Mouse (Mus musculus) limb, embryonic 11.5 days (tissue): Measurements from ENCODE around the gene Olfr196. TPM values are rescaled to one million over a fixed set of nuclear protein-coding genes. Genes with fewer than 3 reads are reported as not detected.
"Not testable (repeated sequence)": the region's sequence is repeated elsewhere in the genome, so short reads cannot be mapped to it uniquely, and the experiment has no call there.

ENCODE experiments used
- ATAC-seq: fragments of 200-750 bp; cut with Nextera tagmentation; 2 replicates; pipeline ENCODE4 v1.8.0; 2017; ENCODE audit warnings: low read depth; ENCODE audit not compliant: insufficient number of reproducible peaks, low FRiP score, low TSS enrichment
- DNase-seq: peaks from one replicate; pipeline ENCODE4 v3.0.0-alpha.2; 2015; ENCODE audit warnings: low spot score
- H3K27ac ChIP-seq: fragments of 300-500 bp; sonication (generic); replicated peaks from 2 replicates; pipeline ENCODE4 v1.5.1; 2014; ENCODE audit warnings: low read depth, mild to moderate bottlenecking, low read length
- H3K27me3 ChIP-seq: fragments of 300-500 bp; sonication (generic); 2 replicates; pipeline ENCODE4 v1.6.1; 2014; ENCODE audit warnings: mild to moderate bottlenecking, low read length, mixed read lengths; ENCODE audit not compliant: control insufficient read depth, insufficient read depth
- H3K36me3 ChIP-seq: fragments of 300-500 bp; sonication (generic); 2 replicates; pipeline ENCODE4 v1.6.1; 2014; ENCODE audit warnings: mild to moderate bottlenecking, low read length, moderate library complexity, mixed read lengths; ENCODE audit not compliant: control insufficient read depth, insufficient read depth
- H3K4me1 ChIP-seq: fragments of 300-500 bp; sonication (generic); 2 replicates; pipeline ENCODE4 v1.6.1; 2014; ENCODE audit warnings: low read length, mixed read lengths; ENCODE audit not compliant: control insufficient read depth, insufficient read depth
- H3K4me2 ChIP-seq: fragments of 300-500 bp; sonication (generic); 2 replicates; pipeline ENCODE4 v1.6.1; 2014; ENCODE audit warnings: low read depth, mild to moderate bottlenecking, moderate library complexity; ENCODE audit not compliant: severe bottlenecking
- H3K4me3 ChIP-seq: fragments of 300-500 bp; sonication (generic); 2 replicates; pipeline ENCODE4 v1.5.1; 2014; ENCODE audit warnings: low read depth, low read length
- H3K9ac ChIP-seq: fragments of 300-500 bp; sonication (generic); 2 replicates; pipeline ENCODE4 v1.6.1; 2014; ENCODE audit warnings: mild to moderate bottlenecking, low read length
- H3K9me3 ChIP-seq: fragments of 300-500 bp; sonication (generic); 2 replicates; pipeline ENCODE4 v1.6.1; 2016; ENCODE audit warnings: low read length; ENCODE audit not compliant: control insufficient read depth
- WGBS: fragments of 180-500 bp; shearing (Covaris S2); extraction: QIAGEN DNeasy Blood & Tissue Kit; methylation state at CpG from one replicate; pipeline ENCODE4 v1.1.7; 2014; 5-methylcytosine and 5-hydroxymethylcytosine counted together
- polyA plus RNA-seq: library from polyadenylated mRNA; unstranded; fragments of >200 nt; fragmentation: Nextera tagmentation; extraction: Ambion mirVana; gene quantifications from 2 replicates; pipeline ENCODE4 v1.2.1, GENCODE M21; 2014

Gene Olfr196
- polyA plus RNA-seq = not detected in 2 replicates

DNA sequence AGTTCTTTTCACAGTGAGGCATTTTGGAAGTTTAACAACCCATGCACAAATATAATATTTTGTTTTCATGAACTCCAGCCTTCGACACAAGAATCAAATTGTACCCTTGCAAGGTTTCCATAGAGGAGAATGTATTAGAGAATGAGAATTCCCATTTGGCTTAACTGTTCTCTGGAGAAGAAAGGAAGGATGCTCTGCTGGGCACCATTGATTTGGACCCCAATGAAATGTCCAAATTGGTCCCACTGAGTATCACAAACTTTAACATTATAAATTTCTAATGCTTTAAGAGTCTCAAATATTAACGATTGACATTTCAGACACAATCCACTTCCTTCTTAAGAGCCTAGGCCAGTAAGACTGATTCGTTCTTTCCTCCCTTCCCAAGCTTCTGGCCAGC is at the start of gene Olfr196:
TSS of gene Olfr196 (minus strand) at position 101 of the 400 bp plus-strand sequence.
- no peaks in the 10 kb centered on the region for H3K4me1 ChIP-seq
- WGBS = 78% methylated on average over 3 of the region's 3 CpGs
- ATAC-seq (no peak), DNase-seq (no peak)
- H3K4me3 ChIP-seq = no peak within 1 kb of the TSS
- H3K4me2 ChIP-seq = no peak within 1 kb of the TSS
- no peak within 1 kb of the TSS for H3K27ac ChIP-seq
- no peaks in the 10 kb centered on the region for H3K36me3 ChIP-seq
- no peaks in the 10 kb centered on the region for H3K9me3 ChIP-seq
- no peak within 1 kb of the TSS for H3K9ac ChIP-seq
- H3K27me3 ChIP-seq = no peaks in the 10 kb centered on the region

DNA sequence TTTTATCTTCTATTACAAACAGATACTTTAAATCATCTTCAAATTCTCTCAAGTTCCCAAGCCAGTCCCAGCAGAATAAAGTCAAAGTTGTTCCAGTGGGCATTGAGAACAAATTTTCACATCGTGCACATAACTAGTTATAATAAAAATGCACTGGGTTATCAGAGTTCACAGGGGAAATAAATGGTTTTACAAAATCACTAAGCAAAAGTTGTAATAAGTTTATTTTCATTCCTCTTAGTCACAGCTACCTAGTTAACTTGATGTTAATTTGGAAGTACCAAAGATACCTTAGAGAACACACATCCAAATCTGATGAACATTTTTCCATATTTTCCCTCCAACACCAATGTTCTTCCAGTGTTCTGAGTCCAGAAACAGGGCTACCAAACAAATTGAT is 49.4 kb upstream of the Olfr196 start, which contains the start of gene Olfr199:
TSS of gene Olfr199 (minus strand) at position 101 of the 400 bp plus-strand sequence.
- not testable (repeated sequence) for H3K4me1 ChIP-seq, H3K9ac ChIP-seq, ATAC-seq, DNase-seq, H3K36me3 ChIP-seq, H3K4me3 ChIP-seq, H3K4me2 ChIP-seq, H3K27ac ChIP-seq, H3K27me3 ChIP-seq, H3K9me3 ChIP-seq
- WGBS = 88% methylated on average over 1 of the region's 1 CpGs

DNA sequence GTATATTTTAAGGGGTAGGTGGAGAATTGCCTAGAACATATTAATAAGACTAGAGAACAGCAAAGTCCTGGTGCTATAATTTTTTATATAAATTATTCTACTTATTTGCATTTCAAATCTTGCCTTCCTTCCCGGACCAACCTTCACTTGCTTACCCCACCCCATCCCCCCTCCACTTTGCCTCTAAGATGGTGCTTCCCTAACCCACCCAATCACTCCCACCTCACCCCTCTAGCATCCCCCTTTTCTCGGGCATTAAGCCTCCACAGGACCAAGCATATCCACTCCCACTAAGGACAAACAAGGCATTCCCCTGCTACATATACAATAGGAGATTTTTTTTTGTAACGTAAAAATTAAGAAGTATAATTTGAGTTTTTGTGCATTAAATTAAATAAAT is 47.6 kb upstream of the Olfr196 start:
- not testable (repeated sequence) for H3K36me3 ChIP-seq, H3K9ac ChIP-seq, H3K9me3 ChIP-seq

GRCm38 (mm10) chr16:59203433-59203832 is 33.2 kb upstream of the Olfr196 start, which contains the start of gene Olfr198:
TSS of gene Olfr198 (minus strand) at chr16:59203533.
- ATAC-seq, H3K36me3 ChIP-seq, DNase-seq, H3K9ac ChIP-seq, H3K9me3 ChIP-seq, H3K4me1 ChIP-seq, H3K4me2 ChIP-seq, H3K4me3 ChIP-seq, H3K27me3 ChIP-seq, H3K27ac ChIP-seq: not testable (repeated sequence)
- 72% methylated on average over 1 of the region's 1 CpGs for WGBS

More for the DNA sequence above, 47.6 kb upstream of the Olfr196 start:
- ATAC-seq, H3K27me3 ChIP-seq, H3K4me2 ChIP-seq, H3K4me3 ChIP-seq, H3K27ac ChIP-seq, H3K4me1 ChIP-seq, DNase-seq: not testable (repeated sequence)
- 88% methylated on average over 3 of the region's 3 CpGs for WGBS

DNA sequence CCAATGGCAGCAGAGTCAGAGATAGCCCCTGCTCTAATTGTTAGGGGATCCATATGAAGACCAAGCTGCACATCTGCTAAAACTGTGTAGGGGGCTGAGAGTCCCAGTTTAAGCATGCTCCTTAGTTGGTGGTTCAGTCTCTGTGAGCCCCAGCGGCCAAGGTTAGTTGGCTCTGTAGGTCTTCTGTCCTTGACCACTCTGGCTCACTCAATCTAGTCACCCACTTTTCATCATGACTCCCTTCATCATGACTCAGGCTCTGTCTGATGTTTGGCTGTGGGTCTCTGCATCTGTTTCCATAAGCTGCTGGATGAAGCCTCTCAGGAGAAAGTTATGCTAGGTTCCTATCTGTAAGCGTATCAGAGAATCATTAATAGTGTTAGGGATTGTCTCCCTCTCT is 18.3 kb downstream of the Olfr196 start:
- Histone ChIP-seq H3K27ac (no peak overlapping the region), H3K27me3 (no peaks in the 10 kb centered on the region), H3K4me2 (no peak overlapping the region), H3K4me3 (no peak overlapping the region), H3K4me1 (no peaks in the 10 kb centered on the region), H3K9me3 (no peaks in the 10 kb centered on the region), H3K36me3 (no peaks in the 10 kb centered on the region), H3K9ac (no peak overlapping the region)
- ATAC-seq (no peak), DNase-seq (no peak)
- WGBS = 93% methylated on average over 2 of the region's 2 CpGs

- no peak within 1 kb of the TSS for H3K27ac ChIP-seq
- H3K4me1 ChIP-seq = no peaks in the 10 kb centered on the region
- H3K27me3 ChIP-seq = no peaks in the 10 kb centered on the region
- no peaks in the 10 kb centered on the region for H3K9me3 ChIP-seq
- H3K9ac ChIP-seq = no peak within 1 kb of the TSS
- no peak within 1 kb of the TSS for H3K4me2 ChIP-seq
- no peak within 1 kb of the TSS for H3K4me3 ChIP-seq
- DNase-seq (no peak), ATAC-seq (no peak)
- H3K36me3 ChIP-seq = no peaks in the 10 kb centered on the region
- WGBS = 89% methylated on average over 1 of the region's 1 CpGs
These were observed 23.5 kb downstream of the Olfr196 start, which contains the start of gene Olfr195 for GRCm38 (mm10) chr16:59146746-59147145. TSS of gene Olfr195 (plus strand) at chr16:59147046.

- H3K27me3 ChIP-seq = no peaks in the 10 kb centered on the region
- H3K9ac ChIP-seq = no peak overlapping the region
- H3K36me3 ChIP-seq = no peaks in the 10 kb centered on the region
- H3K4me3 ChIP-seq = no peak overlapping the region
- H3K4me2 ChIP-seq = no peak overlapping the region
- no peaks in the 10 kb centered on the region for H3K4me1 ChIP-seq
- no peaks in the 10 kb centered on the region for H3K9me3 ChIP-seq
- DNase-seq = no peak
- no peak overlapping the region for H3K27ac ChIP-seq
- no peak for ATAC-seq
These were observed 29.1 kb downstream of the Olfr196 start for GRCm38 (mm10) chr16:59141105-59141504.

DNA sequence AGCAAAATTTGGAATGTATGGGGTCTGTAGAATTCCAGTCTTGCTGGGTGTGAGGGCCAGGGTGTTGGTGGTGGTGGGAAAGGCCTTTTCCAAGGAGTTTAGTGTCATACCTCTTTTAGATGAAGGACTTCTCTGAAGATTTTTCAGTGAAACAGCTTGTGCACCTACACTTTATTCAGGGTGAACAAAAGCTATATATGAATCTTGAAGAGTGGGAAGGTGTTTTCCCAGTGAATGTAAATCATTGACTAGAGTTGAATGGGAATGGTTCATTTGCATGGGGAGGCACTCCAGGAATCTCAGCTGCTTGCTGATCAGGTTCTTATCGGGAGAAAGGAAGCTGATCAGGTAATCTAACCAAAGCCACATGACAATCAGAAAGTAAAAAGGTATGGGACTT is 39.5 kb downstream of the Olfr196 start:
- H3K4me2 ChIP-seq = no peak overlapping the region
- H3K36me3 ChIP-seq = no peaks in the 10 kb centered on the region
- no peak for DNase-seq
- H3K4me3 ChIP-seq = no peak overlapping the region
- 100% methylated on average over 1 of the region's 1 CpGs for WGBS
- H3K27ac ChIP-seq = no peak overlapping the region
- H3K4me1 ChIP-seq = no peaks in the 10 kb centered on the region
- H3K9ac ChIP-seq = no peak overlapping the region
- no peak for ATAC-seq
- H3K27me3 ChIP-seq = no peaks in the 10 kb centered on the region
- H3K9me3 ChIP-seq = no peaks in the 10 kb centered on the region

- no peak for DNase-seq
- no peak within 1 kb of the TSS for H3K27ac ChIP-seq
- no peak for ATAC-seq
These were observed 49.3 kb downstream of the Olfr196 start, which contains the start of gene Olfr194 for GRCm38 (mm10) chr16:59120969-59121368. TSS of gene Olfr194 (minus strand) at chr16:59121069.

More at GRCm38 (mm10) chr16:59120969-59121368, 49.3 kb downstream of the Olfr196 start, which contains the start of gene Olfr194:
- Histone ChIP-seq H3K36me3 (no peaks in the 10 kb centered on the region), H3K4me1 (no peaks in the 10 kb centered on the region), H3K9ac (no peak within 1 kb of the TSS), H3K27me3 (no peaks in the 10 kb centered on the region), H3K9me3 (no peaks in the 10 kb centered on the region), H3K4me3 (no peak within 1 kb of the TSS), H3K4me2 (no peak within 1 kb of the TSS)
